Mouse (Mus musculus) liver, embryonic 14.5 days (tissue): Measurements from ENCODE around the gene Gm49373. TPM values are rescaled to one million over a fixed set of nuclear protein-coding genes. Genes with fewer than 3 reads are reported as not detected.

Experiments used
- ATAC-seq: fragments of 200-750 bp; cut with Nextera tagmentation; 2 replicates; pipeline ENCODE4 v1.8.0; 2017; ENCODE audit warnings: moderate number of reproducible peaks, mild to moderate bottlenecking, moderate library complexity; ENCODE audit not compliant: insufficient read depth
- DNase-seq, 3 experiments: peaks; one replicate each; pipeline ENCODE4 v3.0.0-alpha.2; 2012 to 2013; ENCODE audit warnings: low read depth in 3 of 3, low spot score in 3 of 3
- H3K27ac ChIP-seq: fragments of 300-500 bp; sonication (generic); 2 replicates; pipeline ENCODE4 v1.5.1; 2014; ENCODE audit warnings: moderate library complexity, mild to moderate bottlenecking, control low read depth, inconsistent platforms
- H3K27me3 ChIP-seq: fragments of 300-500 bp; sonication (generic); 2 replicates; pipeline ENCODE4 v1.6.1; 2014; ENCODE audit warnings: mild to moderate bottlenecking, low read length, moderate library complexity; ENCODE audit not compliant: control insufficient read depth, insufficient read depth
- H3K36me3 ChIP-seq: fragments of 300-500 bp; sonication (generic); replicated peaks from 2 replicates; pipeline ENCODE4 v1.6.1; 2014; ENCODE audit warnings: low read depth; ENCODE audit not compliant: control insufficient read depth, insufficient read depth
- H3K4me1 ChIP-seq, 2 experiments: fragments of 200-500 bp in 1 of 2; fragments of 300-500 bp in 1 of 2; sonication (generic) in 1 of 2; replicated peaks; 2 replicates each; pipeline ENCODE4 v1.6.1; 2012 to 2014; ENCODE audit warnings: antibody characterized with exemption in 1 of 2, inconsistent platforms in 1 of 2, low read length in 1 of 2; ENCODE audit not compliant: control insufficient read depth in 2 of 2, insufficient read depth in 2 of 2
- H3K4me2 ChIP-seq: fragments of 300-500 bp; sonication (generic); 2 replicates; pipeline ENCODE4 v1.6.1; 2014; ENCODE audit warnings: low read depth, mild to moderate bottlenecking, control low read depth, moderate library complexity
- H3K4me3 ChIP-seq, 2 experiments: fragments of 200-500 bp in 1 of 2; fragments of 300-500 bp in 1 of 2; sonication (generic) in 1 of 2; 2 replicates each; pipeline ENCODE4 v1.5.1; 2012 to 2014; ENCODE audit warnings: low read depth in 2 of 2, low read length in 2 of 2, mild to moderate bottlenecking in 2 of 2, control low read depth in 1 of 2, inconsistent platforms in 1 of 2, moderate library complexity in 1 of 2; ENCODE audit not compliant: insufficient read depth in 1 of 2
- H3K9ac ChIP-seq: fragments of 300-500 bp; sonication (generic); replicated peaks from 2 replicates; pipeline ENCODE4 v1.6.1; 2014; ENCODE audit warnings: mild to moderate bottlenecking, control low read depth, moderate library complexity
- H3K9me3 ChIP-seq: fragments of 300-500 bp; sonication (generic); 2 replicates; pipeline ENCODE4 v1.6.1; 2016; ENCODE audit warnings: low read length, mixed read lengths; ENCODE audit not compliant: control insufficient read depth
- CTCF ChIP-seq: IDR thresholded peaks from 2 replicates; pipeline ENCODE4 v1.5.1; 2016; ENCODE audit warnings: antibody characterized with exemption, low read depth, control low read depth
- EP300 ChIP-seq: IDR thresholded peaks from 2 replicates; pipeline ENCODE4 v1.6.1; 2016; ENCODE audit warnings: antibody characterized with exemption, low read depth
- WGBS: fragments of 180-500 bp; shearing (Covaris S2); extraction: QIAGEN DNeasy Blood & Tissue Kit; methylation state at CpG from one replicate; pipeline ENCODE4 v1.1.7; 2014; ENCODE audit not compliant: insufficient replicate concordance; 5-methylcytosine and 5-hydroxymethylcytosine counted together
- polyA plus RNA-seq, 2 experiments: library from polyadenylated mRNA; depleted of rRNA in 1 of 2; stranded (reverse) in 1 of 2; unstranded in 1 of 2; fragments of >200 nt; fragmentation: Nextera tagmentation in 1 of 2; extraction: Ambion mirVana in 1 of 2; gene quantifications; 2 replicates each; pipeline versions ENCODE4 v1.2.1 to v1.2.3; 2012 to 2014

Gm49373 gene
- polyA plus RNA-seq, 2 experiments: 0.46 to 0.94 TPM

DNA sequence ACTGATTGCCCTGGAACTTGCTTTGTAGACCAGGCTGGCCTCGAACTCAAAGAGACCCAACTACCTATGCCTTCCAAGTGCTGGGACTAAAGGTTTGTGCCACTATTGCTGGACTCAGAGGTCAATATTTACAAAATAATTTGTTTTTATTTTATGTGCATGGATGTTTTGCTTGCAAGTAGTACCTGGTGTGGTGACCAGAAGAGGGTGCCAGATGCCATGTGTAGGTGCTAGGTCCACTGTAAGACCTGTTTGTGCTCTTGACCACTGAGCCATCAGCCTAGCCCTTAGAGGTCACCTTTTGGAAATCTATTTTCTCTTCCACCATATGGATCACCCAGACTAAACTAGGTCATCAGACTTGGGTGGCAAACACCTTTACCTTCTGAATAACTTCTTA, 50.2 kb downstream of the Gm49373 start:
- Histone ChIP-seq H3K27ac (no peak overlapping the region), H3K4me3 (no peak overlapping the region), H3K4me2 (no peak overlapping the region), H3K36me3 (no peaks in the 10 kb centered on the region), H3K9me3 (no peaks in the 10 kb centered on the region), H3K27me3 (no peaks in the 10 kb centered on the region; the same call in 1 of the 2 replicates), H3K4me1 (peaks cover 3 to 5% of the 10 kb centered on the region in 2 experiments), H3K9ac (no peak overlapping the region)
- TF ChIP-seq CTCF (peak; percentile 41), EP300 (no peak)
- ATAC-seq (no peak), DNase-seq (no peak)
- 68% methylated on average over 1 of the region's 1 CpGs for WGBS

GRCm38 (mm10) chr9:21022288-21022687, 50.6 kb downstream of the Gm49373 start:
- no peak overlapping the region for H3K4me3 ChIP-seq
- peaks cover 2 to 3% of the 10 kb centered on the region in 2 experiments; a peak in 2 of 4 replicates for H3K4me1 ChIP-seq
- no peak overlapping the region for H3K27ac ChIP-seq
- no peaks in the 10 kb centered on the region for H3K36me3 ChIP-seq
- no peak overlapping the region for H3K4me2 ChIP-seq
- ATAC-seq (no peak), DNase-seq (no peak)
- TF ChIP-seq CTCF (no peak), EP300 (no peak)
- H3K27me3 ChIP-seq: peaks cover 3% of the 10 kb centered on the region
- WGBS: 69% methylated on average over 6 of the region's 6 CpGs
- no peak overlapping the region for H3K9ac ChIP-seq
- H3K9me3 ChIP-seq: no peaks in the 10 kb centered on the region

GRCm38 (mm10) chr9:21021363-21021762, 51.5 kb downstream of the Gm49373 start:
- no peak overlapping the region for H3K9ac ChIP-seq
- peaks cover 3 to 10% of the 10 kb centered on the region in 2 experiments; a peak in 3 of 4 replicates for H3K4me1 ChIP-seq
- no peak overlapping the region for H3K4me3 ChIP-seq
- no peaks in the 10 kb centered on the region for H3K9me3 ChIP-seq
- no peak overlapping the region for H3K27ac ChIP-seq
- no peak for TF ChIP-seq EP300
- TF ChIP-seq CTCF: no peak
- DNase-seq: no peak
- peaks cover 13% of the 10 kb centered on the region for H3K27me3 ChIP-seq
- no peak overlapping the region for H3K4me2 ChIP-seq
- ATAC-seq: no peak
- H3K36me3 ChIP-seq: no peaks in the 10 kb centered on the region
- 72% methylated on average over 3 of the region's 3 CpGs for WGBS

- WGBS: 49% methylated on average over 2 of the region's 2 CpGs
- Histone ChIP-seq H3K9ac (no peak overlapping the region), H3K4me2 (no peak overlapping the region), H3K36me3 (no peaks in the 10 kb centered on the region), H3K27me3 (peaks cover 34% of the 10 kb centered on the region), H3K9me3 (no peaks in the 10 kb centered on the region), H3K4me1 (peaks cover 3 to 15% of the 10 kb centered on the region in 2 experiments; a peak in 3 of 4 replicates), H3K4me3 (no peak overlapping the region), H3K27ac (no peak overlapping the region)
- DNase-seq (no peak), ATAC-seq (no peak)
- TF ChIP-seq EP300: no peak
- TF ChIP-seq CTCF: no peak
Observed at GRCm38 (mm10) chr9:21018600-21018999, 54.3 kb downstream of the Gm49373 start.

GRCm38 (mm10) chr9:21017177-21017575, 55.7 kb downstream of the Gm49373 start:
- peak overlapping the region; percentile 49 for H3K4me2 ChIP-seq
- no peak overlapping the region for H3K9ac ChIP-seq

More at GRCm38 (mm10) chr9:21017177-21017575, 55.7 kb downstream of the Gm49373 start:
- TF ChIP-seq EP300 (no peak), CTCF (no peak)
- Histone ChIP-seq H3K4me3 (peak overlapping the region; percentile 8 to 53; a peak in 1 of 4 replicates), H3K4me1 (peaks cover 3 to 19% of the 10 kb centered on the region in 2 experiments; a peak in 3 of 4 replicates), H3K36me3 (no peaks in the 10 kb centered on the region), H3K27ac (no peak overlapping the region), H3K27me3 (peaks cover 34% of the 10 kb centered on the region), H3K9me3 (no peaks in the 10 kb centered on the region)
- ATAC-seq: no peak
- WGBS: 18% methylated on average over 4 of the region's 4 CpGs
- DNase-seq: no peak
